Mouse (Mus musculus): Measurements from ENCODE around the gene Pbdc1.
"Not testable (repeated sequence)": the region's sequence is repeated elsewhere in the genome, so short reads cannot be mapped to it uniquely, and the experiment has no call there.

Pbdc1 gene

DNA sequence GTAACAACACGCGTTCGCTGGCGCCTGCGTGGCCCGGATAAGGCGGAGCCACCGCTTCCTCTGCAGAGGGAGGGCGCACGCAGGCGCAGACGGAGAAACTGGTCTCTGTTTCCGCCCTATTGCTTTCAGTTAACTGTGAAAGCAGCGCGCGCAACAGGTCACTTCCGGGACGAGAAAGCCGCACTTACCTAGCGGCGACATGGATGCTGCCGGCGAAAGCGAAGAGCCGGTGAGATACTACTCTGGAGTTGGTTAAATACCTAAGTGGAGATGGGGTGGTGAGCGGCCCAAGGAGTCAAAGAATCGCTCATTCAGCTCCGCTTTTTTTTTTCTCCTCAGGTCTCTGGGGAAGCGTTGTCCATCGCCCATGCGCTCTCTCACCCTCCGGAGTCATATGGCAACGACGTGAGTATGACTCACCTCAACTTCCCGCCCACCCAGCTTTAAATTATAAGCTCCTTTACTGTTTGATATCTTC is at the start of gene Pbdc1:
Gene Pbdc1, plus strand, starts transcription at position 142 of the 478 bp plus-strand sequence.
- in situ Hi-C loops (cut with MboI, MseI) = no loop called here

DNA sequence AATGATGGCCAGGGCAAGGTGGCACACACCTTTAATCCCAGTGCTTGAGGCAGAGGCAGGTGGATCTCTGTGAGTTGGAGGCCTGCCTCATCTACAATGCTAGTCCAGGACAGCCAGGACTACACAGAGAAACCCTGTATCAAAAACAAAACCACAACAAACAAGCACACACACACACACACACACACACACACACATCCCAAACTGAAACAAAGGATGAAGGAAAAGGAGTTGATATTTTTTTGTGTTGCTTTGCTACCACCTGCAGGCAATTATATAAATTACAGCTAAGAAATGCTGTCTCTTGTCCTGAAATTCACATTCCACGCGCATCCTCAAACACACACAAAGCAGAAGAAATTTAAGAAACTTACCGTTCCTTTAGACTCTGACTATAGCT is 41.9 kb upstream of the Pbdc1 start:
- in situ Hi-C loops (cut with MboI, MseI) = no loop called here

DNA sequence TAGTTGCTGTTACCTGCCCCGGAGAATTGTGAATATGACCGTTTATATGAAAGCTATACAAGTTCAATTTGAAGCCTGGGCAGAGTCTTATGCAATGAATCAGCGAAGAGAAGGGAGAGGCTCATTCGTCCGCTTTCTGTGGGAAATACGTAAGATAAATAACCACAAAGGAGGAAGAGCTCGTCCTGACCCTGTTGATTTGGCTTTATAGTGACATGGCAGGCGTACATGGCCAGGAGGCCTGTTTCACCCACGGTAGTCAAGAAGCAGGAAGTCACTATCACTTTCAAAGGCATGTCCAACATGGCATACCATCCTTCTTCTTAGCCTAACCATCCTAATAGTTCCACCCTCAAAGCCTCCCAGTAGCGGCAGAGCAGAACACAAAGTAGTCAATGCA is 15.3 kb upstream of the Pbdc1 start:
- in situ Hi-C loops (cut with MboI, MseI) = loop anchor here (10.0 kb wide), 1 partner anchor 1131 kb away; no protein-coding TSS in a partner anchor

DNA sequence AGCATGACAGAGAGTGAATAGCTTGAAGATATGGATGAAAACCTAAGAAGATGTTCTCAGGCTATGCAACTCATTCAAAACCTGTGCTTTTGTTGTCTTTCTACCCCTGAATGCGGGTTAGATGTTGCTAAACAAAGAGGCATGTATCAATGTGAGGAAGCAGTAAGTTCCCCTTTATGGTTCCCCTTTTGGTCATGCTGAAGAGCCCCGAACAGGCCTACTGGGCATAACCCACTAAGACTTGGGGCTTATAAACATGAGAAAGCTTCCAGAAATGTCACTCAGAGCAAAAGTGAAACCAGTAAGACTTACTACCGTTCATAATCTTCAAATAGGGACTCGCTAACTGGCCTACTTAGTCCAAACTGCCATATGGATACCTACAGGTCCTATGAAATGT is 14.8 kb upstream of the Pbdc1 start:
- in situ Hi-C loops (cut with MboI, MseI) = loop anchor here (10.0 kb wide), 1 partner anchor 1130 kb away; no protein-coding TSS in a partner anchor

DNA sequence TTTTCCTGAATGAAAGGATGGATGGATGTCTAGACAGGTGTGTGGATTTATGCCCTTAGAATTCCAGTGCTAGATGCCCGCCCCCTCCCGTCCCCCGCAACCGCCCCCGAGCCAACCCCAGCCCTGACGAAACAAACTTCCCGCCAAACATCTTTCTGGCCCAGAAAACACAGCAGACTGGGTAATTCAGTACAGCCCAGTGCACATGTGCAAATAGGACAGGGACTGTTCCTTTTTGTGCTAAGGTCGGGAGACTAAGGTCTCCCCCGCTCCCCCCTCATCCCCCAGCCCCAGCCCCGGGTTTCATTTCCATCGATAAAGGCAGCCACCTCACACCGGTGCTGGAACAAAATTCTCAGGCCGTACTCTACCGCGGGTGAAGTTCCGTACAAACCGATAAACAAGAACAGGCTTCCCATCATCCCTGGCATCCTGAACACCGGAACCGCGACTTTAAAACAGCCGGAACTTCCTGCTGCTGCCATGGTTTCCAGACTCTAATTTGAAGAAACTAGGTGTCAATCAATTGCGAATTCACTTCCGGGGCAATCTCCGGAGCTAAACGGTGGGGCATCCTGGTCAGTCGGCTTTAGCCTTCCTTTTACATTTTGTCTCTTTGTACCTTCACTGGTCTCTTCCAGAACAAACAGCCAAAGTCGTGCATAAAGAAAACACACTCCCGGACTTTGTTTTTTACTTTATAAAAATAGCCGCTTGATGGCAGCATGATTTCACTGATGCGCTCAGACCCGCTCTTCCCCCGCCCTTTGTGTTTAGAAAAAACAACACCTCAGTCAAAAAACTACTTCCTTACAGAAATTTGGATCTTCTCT is 9.7 kb upstream of the Pbdc1 start:
- in situ Hi-C loops (cut with MboI, MseI) = loop anchor here (10.0 kb wide), 1 partner anchor 1125 kb away; no protein-coding TSS in a partner anchor

DNA sequence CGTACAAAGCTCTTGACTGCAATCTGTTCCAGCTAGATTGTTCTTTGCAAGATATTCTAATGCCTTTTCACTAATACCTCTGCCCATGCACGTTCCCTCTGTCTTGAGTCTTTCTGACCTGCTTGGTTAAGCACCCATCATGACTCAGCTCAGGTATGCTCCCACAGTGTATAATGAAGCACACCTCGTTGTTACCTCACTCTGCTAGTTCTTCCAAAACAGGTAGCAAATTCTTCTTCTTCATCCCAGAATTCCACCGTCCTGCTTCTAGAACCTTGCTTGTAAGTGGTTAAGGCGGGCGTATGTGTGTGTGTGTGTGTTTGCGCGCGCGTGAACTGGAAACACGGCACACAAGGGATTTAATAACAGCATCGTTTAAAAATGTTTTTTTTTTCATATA is 405 bp upstream of the Pbdc1 start:
- in situ Hi-C loops (cut with MboI, MseI) = no loop called here

DNA sequence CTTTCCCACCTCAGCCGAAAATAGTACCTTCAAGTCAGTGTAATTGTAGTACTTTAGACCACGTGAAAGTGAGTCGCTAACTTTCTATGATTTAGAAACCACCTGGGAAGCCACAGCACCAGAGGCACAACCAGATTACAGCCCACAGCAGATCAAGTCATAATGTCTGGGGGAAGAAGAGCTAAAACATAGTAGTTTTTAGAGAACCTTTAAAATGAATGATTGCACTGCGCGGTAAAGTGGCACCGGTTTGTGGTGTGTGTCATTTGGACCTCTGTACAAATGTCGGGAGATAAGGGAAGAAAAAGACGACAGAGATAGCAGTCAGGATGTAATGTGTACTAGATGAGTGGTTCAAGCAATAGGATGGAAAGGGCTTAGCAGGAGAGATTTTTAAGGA is 540 bp downstream of the Pbdc1 start:
- in situ Hi-C loops (cut with MboI, MseI) = no loop called here

DNA sequence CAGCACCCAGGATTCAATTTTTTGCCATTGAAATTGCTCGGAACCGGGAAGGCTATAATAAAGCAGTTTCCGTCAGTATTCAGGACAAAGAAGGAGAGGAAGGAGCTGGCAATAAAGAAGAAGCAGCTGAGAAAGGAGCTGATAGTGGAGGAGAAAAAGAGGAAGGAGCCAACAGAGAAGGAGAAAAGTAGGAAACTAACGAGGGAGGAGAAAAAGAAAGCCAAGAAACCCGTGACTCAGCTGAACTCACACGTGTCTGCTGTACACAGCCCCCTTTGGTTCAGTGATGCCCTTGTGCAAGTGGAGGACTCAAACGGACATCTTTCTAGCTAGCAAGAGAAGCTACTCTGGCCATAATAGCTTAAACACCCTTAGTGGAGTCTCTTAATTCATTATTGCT is 3.5 kb downstream of the Pbdc1 start:
- in situ Hi-C loops (cut with MboI, MseI) = not testable (repeated sequence)

DNA sequence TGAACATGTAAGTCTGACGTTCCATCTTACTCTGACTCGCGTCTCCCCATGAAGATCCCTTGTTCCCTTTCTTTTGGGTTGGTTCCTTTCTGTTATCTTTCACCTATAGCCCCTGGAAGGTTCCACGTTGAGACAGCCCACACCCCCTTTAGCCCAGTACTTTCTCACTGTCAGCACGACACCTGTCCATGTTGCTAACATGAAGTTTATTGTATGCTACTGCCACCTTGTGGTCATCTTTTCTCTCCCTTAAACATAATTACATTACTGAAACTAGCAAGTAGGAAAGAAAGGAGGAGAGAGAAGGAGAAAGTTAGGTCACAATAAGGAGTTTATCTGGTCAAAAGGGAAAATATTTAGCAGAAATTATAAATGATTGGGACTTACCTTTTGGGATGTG is 24.6 kb downstream of the Pbdc1 start:
- in situ Hi-C loops (cut with MboI, MseI) = no loop called here

DNA sequence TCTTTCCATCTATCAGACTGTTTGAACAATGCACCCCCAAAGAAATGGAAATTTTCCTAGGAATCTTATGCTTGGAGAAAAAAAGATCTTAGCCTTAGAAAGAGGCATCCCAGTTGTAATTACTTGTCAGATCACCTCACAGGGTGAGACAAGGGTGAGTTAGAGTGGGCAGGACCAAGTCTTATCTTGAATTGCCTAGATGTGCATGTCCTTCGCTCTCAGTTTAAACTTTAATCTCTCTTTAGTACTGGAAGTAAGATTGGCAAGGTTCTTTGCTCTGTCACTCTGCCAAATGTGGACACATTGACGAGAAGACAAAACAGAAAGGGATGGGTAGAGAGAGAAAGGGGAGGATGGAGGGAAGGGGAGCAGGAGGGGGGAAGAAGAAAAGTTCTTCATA is 35.4 kb downstream of the Pbdc1 start:
- in situ Hi-C loops (cut with MboI, MseI) = no loop called here

DNA sequence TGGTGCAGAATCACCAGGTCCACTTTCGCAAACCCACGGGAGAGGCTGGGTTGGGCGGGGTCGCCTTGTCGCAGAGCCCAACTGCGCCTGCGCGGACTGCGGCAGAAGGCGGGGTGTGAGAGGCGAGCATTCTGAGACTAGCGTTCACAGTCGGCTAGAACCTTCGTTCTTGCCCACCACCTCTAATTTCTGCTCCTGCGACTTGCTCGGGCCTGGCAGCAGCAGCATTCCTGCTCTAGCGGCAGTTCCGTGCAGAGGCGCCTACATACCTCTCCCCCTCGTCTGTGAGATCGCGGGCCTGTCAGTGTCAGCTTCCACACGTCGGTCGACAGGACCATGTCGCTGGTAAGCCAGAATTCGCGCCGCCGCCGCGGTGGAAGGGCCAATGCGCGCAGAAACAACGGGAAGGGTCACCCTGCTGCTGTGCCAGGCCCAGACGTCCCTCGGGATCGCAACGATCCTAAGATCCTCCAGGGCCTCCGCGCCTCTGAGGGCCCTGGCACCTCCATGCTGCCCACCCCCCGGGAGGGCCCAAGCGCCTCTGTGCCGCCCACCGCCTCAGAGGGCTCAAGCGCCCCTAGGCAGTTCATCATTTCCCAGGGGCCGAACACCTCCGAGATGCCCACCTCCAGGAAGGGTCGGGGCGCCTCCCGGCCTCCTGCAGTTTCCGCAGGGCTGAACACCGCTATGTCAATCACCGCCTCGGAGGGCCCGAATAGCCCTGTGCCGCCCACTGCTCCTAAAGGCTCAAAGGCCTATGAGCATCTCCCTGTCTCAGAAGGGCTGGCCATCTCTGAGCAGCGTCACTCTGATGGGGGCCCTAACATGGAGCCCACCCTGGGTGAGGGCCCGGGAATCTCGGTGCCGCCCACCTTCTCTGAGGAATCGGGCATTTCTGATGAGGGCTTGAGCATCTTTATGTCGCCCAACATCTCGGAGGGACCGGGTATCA is 41.0 kb downstream of the Pbdc1 start, which contains the start of gene Magee1:
Gene Magee1, plus strand, starts transcription at position 104 of the 952 bp plus-strand sequence.
- in situ Hi-C loops (cut with MboI, MseI) = no loop called here

DNA sequence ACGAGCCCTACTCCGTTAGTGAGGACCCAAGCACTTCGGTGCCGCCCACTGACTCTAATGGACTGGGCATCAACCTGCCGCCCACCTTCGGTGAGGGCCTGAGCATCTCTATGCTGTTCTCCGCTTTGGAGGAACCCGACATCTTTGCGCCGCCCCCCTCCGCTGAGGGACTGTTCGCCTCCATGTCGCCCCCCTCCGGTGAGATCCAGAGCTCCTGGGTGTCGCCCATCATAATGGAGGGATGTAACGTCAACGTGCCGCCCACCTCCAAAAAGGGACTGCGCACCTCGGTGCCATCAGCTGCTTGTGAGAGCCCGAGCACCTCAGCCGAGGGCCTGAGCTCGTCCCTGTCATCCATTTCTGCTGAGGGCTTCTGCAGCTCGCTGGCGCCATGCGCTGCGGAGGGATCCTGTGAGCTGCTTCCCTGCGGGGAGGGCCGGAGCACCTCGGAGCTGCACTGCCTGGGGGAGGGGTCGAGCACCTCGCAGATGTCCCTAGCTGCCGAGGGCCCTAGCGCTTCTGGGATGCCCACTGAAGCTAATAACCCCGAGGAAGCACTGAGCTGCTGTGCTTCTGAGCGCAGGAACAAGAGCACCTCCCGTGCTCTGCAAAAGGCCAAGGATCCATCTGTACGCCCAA is 41.8 kb downstream of the Pbdc1 start:
- in situ Hi-C loops (cut with MboI, MseI) = no loop called here

DNA sequence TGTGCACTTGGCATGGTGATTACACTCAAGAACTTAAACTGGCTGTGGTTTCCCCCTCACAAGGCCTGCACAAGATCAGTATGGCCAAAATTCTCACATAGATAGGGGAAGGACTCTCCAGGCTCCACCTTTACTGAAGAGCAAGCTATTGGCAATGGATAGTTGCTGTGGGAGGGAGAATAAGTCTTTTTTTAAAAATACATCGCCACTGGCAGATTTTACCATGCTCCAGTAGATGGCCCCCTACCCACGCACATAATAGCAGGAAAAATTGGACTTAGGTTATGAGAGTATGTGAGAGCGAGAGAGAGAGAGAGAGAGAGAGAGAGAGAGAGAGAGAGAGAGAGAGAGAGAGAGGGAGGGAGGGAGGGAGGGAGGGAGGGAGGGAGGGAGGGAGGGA is 45.3 kb downstream of the Pbdc1 start:
- in situ Hi-C loops (cut with MboI, MseI) = no loop called here

DNA sequence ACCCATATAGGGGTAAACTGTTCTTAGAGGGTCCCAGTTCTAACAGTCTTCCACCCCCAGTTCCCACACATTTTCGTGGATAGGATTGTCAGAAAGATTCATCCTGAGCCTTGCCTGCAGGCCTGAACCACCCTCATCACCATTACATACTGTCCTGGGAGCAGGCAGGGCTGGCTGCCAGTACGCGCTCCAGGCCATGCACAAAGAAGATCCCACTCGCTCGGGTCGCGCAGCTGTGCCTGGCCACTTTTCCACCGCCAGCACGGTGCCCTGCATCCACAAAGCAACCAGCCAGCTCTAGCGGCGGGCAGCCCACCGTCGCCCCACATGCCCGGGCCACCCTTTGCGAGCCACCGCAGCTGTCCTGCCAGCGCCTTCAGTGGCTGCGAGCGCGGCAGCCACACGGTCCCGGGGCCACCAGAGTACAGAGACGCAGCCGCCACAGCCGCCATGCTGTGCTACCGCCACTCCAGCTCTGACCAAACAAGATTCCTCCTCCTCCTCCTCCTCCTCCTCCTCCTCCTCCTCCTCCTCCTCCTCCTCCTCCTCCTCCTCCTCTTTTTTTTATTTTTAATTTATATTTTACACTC is 72.4 kb downstream of the Pbdc1 start:
- in situ Hi-C loops (cut with MboI, MseI) = no loop called here

DNA sequence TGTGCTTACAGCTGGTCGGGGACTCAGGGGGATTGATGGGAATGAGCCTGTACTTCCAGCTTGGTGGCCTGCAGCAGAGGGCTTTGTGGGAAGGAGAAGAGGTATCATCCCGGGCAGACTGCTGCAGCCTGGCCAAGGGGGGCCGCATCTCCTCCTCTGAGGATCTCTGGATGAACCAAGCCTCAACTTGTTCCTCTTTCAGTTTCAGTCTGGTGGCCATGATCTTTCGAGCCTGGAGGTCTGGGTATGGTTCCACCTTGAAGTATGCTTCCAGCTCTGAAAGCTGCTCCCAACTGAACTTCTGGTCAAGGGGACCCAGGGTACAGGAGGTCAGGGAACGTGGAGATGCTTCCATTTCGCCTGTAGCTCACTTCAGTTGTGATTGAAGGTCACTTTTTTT is 85.5 kb downstream of the Pbdc1 start:
- in situ Hi-C loops (cut with MboI, MseI) = loop anchor here (5.0 kb wide), 1 partner anchor 622 kb away; no protein-coding TSS in a partner anchor

Measured in T-helper 1 cell (primary cell).